Mouse (Mus musculus) bone marrow, adult 2 months (tissue): Measurements from ENCODE around the gene Akr1a1.

Source experiments
- CTCF ChIP-seq: fragments of 200-500 bp; IDR thresholded peaks from 2 replicates; pipeline ENCODE4 v1.5.1; 2011; ENCODE audit warnings: low read length, control low read depth; ENCODE audit not compliant: control insufficient read depth, insufficient read depth
- POLR2A ChIP-seq: fragments of 200-500 bp; IDR thresholded peaks from 2 replicates; pipeline ENCODE4 v1.6.1; 2011; ENCODE audit warnings: low read depth, mild to moderate bottlenecking, control low read depth, low read length, borderline replicate concordance; ENCODE audit not compliant: control insufficient read depth

DNA sequence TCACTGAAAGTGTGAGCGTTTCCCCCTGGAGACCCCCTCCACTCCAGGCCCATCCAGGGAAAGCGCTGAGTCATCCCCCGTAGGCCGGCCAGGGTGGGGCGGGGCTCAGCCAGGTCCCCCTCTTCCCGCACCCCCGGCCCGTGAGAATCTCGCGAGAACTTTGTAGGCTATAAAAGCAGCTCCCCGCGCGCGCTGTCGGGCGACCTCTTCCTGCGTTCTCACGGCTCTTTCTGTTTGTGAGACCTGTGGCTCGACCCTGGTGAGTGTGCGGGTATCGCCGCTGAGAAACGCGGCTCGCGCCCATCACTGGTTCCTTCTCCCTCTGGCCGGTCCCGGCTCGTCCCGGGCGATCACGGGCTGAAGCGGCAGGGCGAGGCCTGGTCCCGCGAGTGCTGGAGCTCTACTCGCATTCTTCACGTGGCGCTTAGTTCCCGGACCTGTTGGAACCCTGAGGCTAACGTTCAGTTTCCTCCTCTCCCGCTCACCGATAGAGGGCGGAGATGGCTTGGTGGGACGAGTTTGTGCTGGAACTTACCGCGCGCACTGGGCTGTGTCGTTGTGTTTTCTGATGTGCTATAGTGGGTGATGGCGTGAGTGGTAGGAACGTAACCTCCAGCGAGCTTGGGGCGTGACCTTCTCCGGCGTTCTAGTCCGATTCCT is 34.1 kb upstream of the Akr1a1 start, which contains the start of gene Prdx1:
- TF ChIP-seq CTCF (peak; percentile 87), POLR2A (peak; percentile 90; the same call in 1 of the 2 replicates)
